Mouse (Mus musculus) MEL-GATA-1-ER (cell line): Measurements from ENCODE around the gene Il17ra.

Experiments used
- DNase-seq: peaks from one replicate; pipeline ENCODE4 v3.0.0-alpha.2; 2012; ENCODE audit warnings: low read depth; ENCODE audit errors: extremely low read depth

Il17ra gene

GRCm38 (mm10) chr6:120463086-120463871 is at the start of gene Il17ra:
TSS of gene Il17ra (plus strand) at chr6:120463247.
- no peak for DNase-seq

GRCm38 (mm10) chr6:120438161-120438560 is 24.9 kb upstream of the Il17ra start:
- DNase-seq, result no peak

GRCm38 (mm10) chr6:120442171-120442749 is 20.8 kb upstream of the Il17ra start:
- DNase-seq, result no peak

GRCm38 (mm10) chr6:120443363-120444355 is 19.4 kb upstream of the Il17ra start:
- no peak for DNase-seq

DNA sequence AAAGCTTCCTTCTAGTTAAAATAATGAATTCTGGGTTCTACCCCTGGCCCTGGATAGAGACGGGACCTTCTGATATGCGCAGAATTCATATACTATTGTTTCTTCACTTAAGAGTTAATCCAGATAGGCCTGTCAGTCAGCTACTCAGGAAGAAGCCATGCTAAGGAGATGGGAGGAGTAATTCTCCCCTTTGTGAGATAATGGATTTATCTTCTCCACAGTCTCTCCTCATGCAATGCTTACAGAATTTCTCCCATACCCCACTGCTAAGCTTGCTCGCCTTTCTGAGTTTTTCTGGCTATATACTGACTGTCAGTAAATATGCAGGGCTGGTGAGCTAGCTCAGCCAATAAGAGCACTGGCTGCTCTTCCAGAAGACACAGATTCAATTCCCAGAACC is 12.8 kb upstream of the Il17ra start:
- no peak for DNase-seq

GRCm38 (mm10) chr6:120452384-120453102 is 10.5 kb upstream of the Il17ra start:
- DNase-seq, result no peak

DNA sequence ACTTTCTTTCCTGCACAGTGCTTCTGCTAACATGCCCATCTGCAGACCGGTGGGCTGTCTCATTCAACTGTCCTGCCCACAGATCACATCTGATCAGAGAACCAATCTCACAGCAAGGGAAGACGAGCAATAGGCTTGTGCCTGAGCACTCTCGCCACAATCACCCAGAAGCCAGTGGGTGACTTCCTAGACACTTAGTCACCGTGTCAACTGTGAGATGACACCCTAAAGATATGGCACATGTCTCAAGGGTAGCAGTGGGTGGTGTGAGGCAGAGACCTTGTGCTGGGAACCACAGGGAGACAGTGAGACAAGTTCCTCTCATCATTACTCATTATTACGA is 10.0 kb upstream of the Il17ra start:
- no peak for DNase-seq

DNA sequence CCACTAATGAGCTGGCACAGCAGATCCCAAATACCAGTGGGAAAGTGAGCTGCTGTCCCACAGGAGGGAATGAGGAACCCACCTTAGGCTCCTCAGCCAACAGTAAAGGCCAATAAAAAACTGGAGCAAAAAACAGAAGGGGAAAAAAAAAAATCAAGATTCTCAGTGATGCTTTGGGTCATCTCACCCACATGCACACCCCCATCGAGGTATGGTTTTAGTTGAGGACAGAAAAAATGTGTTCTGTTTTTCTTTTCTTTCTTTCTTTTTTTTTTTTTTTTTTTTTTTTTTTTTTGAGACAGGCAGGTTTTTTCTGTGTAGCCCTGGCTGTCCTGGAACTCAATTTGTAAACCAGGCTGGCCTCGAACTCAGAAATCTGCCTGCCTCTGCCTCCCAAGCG is 9.5 kb upstream of the Il17ra start:
- no peak for DNase-seq

DNA sequence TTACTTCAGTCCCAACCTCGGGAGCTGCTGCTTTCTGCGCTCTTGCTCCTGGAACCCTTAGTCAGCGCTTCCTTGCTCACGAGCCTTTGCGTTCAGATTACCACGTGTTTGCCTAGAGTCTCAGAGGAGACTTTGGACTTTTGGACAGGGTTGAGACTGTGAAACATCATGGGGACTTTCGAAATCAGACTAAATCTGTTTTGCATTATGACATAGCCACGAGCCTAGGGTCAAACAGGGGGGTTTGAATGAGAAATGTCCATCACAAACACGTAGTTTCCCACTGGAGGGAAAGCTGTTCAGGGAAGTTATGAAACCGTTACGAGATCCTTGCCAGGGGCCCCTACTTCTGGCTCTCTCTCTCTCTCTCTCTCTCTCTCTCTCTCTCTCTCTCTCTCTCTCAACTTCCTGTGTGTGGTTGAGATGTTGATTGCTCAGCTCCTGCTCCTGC is 8.4 kb upstream of the Il17ra start:
- no peak for DNase-seq

DNA sequence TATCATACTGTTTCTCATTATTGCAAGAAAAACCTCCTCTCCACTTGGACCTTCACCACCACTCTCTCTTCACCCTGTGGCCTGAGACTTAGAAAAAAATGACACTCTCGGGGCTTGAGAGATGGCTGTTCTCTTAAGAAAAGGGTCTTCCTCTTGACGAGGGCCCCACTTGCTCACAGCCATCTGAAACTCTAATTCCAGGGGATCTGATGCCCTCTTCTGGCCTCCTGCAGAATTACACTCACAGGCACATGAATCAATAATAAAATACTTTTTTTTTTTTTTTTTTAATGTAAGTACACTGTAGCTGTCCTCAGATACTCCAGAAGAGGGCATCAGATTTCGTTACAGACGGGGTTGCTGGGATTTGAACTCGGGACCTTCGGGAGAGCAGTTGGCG is 6.0 kb upstream of the Il17ra start:
- DNase-seq, result no peak

- DNase-seq, result no peak
Measured at GRCm38 (mm10) chr6:120457751-120458150, 5.3 kb upstream of the Il17ra start.

DNA sequence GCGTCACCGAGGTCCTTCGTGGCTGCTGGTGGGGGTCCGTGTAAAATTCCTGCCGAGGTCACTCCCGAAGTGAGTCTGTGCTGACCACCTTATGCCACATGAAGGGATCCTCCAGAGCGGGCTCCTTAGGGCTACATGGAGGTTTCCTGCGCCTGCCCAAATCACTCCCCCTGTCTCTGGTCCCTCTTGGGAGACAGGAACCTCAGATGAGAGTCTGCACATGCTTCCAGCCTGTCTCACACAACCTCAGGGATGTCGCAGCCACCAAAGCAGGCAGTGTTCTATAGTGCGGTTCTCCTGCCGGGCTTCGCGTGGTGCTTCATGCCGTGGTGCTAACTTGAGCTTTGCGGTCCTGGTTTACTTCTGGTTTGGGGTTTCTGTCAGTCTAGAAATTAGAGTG is 1.8 kb upstream of the Il17ra start:
- no peak for DNase-seq

DNA sequence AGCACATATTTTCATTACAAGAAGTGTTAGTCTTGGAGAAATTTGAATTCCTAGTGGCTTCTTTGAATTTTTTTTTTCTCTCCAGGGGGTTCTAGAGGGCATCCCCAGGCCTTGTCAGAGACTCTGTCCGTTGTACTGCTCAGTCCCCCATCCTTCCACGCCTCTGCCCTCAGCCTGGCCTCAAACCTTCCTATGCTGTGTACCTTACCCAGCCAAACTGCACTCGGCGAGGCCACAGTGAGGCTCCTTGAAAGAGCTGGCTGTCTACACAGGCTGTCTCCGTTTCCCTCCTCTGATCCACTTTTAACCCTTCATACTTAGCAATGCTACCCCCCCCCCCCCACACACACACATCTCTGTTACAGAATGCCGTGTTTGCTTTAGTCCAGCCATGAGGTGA is 796 bp upstream of the Il17ra start:
- DNase-seq, result no peak

GRCm38 (mm10) chr6:120463884-120464283 is 837 bp downstream of the Il17ra start:
- no peak for DNase-seq

GRCm38 (mm10) chr6:120464406-120464939 is 1.4 kb downstream of the Il17ra start:
- DNase-seq, result no peak

GRCm38 (mm10) chr6:120465393-120465792 is 2.3 kb downstream of the Il17ra start:
- DNase-seq, result no peak

DNA sequence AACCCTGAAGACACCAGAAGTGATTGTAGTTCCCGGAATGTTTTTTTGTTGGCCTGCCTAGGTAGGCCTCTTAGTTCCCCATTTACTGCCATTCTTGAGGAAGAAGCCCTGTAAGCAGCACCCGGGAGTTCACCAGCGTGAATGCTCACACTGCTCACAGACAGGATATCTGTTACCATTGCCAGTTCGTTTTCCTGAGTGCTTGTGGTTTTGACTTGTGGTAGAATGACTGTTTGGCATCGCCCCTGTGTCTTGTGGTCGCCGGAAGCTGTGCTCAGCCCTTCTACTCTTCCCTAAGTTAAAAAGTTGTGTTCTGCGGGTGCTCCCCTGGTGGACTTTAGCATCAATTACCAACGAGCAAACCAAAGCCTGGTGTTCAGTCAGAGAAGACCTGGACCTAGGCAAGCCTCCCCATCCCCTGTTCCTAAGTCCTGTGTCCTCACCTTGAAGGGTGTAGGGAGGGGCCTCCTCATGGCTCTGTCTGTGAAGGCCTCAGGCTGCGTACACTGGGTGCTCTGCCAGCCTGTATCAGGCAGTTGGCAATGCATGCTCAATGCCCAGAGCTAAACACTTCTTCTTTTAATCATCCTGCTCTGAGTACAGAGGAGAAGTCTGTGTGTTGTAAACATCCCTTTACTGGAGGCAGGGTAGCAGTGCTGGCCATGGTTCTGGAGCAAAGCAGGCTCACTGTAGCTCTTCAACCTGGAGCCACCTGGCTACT is 3.7 kb downstream of the Il17ra start:
- peak; percentile 90 for DNase-seq

GRCm38 (mm10) chr6:120468259-120468658 is 5.2 kb downstream of the Il17ra start:
- DNase-seq, result no peak

DNA sequence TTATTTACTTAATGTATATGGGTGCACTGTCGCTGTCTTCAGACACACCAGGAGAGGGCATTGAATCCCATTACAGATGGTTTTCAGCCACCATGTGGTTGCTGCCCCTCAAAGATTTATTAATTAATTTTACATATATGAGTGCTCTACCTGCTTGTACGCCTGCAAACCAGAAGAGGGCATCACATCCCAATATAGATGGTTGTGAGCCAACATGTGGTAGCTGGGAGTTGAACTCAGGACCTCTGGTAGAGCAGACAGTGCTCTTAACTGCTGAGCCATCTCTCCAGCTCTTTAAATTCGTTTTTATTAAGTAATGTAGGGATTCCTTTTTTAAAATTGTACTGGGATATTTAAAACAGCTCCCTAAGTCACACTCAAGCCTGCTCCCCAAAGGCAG is 6.2 kb downstream of the Il17ra start:
- DNase-seq, result no peak

DNA sequence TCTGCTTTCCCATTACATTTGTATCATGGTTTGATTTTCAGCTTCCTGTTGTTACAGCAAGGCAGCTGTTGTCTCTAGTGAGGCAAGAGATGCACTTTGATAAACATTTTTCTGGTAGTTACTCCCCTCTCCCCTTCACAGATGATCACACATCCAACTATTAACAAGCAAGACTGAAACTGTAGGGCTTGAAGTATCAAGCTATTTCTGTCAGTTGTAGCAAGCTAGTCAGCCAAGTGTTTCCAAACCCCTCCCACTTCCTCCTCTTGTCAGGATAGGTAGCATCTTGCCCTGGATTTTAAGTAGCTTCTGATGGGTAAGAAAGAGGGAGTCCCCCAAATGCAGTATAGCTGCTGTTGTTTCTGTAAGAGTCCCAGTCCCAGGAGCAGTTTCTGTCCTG is 6.7 kb downstream of the Il17ra start:
- no peak for DNase-seq
